Mouse (Mus musculus): ENCODE data around the gene Thumpd1. TPM values are rescaled to one million over a fixed set of nuclear protein-coding genes. Genes with fewer than 3 reads are reported as not detected.
"Not testable (repeated sequence)": the region's sequence is repeated elsewhere in the genome, so short reads cannot be mapped to it uniquely, and the experiment has no call there.

Gene Thumpd1
- polyA plus RNA-seq, 1 experiment from 2014 or later = 65.0 TPM

GRCm38 (mm10) chr7:119738877-119739276 lies 18.3 kb upstream of the Thumpd1 start:
- no peaks in the 10 kb centered on the region for H3K9me3 ChIP-seq (replicated peaks)
- H3K27ac ChIP-seq (replicated peaks) = no peak overlapping the region

GRCm38 (mm10) chr7:119731262-119731661 lies 10.7 kb upstream of the Thumpd1 start:
- not testable (repeated sequence) for ATAC-seq (ENCODE audit: low FRiP score); H3K4me1 ChIP-seq; H3K27me3 ChIP-seq (replicated peaks); H3K4me3 ChIP-seq (replicated peaks); H3K9ac ChIP-seq (replicated peaks); H3K4me2 ChIP-seq; H3K9me3 ChIP-seq (replicated peaks); H3K27ac ChIP-seq (replicated peaks); H3K36me3 ChIP-seq
- WGBS = 85% methylated on average over 4 of the region's 4 CpGs

More at GRCm38 (mm10) chr7:119738877-119739276, 18.3 kb upstream of the Thumpd1 start:
- Histone ChIP-seq H3K4me1 (no peaks in the 10 kb centered on the region), H3K9ac (replicated peaks) (no peak overlapping the region), H3K4me3 (replicated peaks) (no peak overlapping the region), H3K4me2 (no peak overlapping the region), H3K27me3 (replicated peaks) (no peaks in the 10 kb centered on the region), H3K36me3 (no peaks in the 10 kb centered on the region)
- WGBS = 88% methylated on average over 2 of the region's 2 CpGs
- no peak for ATAC-seq (ENCODE audit: low FRiP score)

- no peak overlapping the region for H3K9ac ChIP-seq (replicated peaks)
- H3K27me3 ChIP-seq (replicated peaks) = 0 out of 2 replicates have a peak, but pooled peaks cover under 1% of the 10 kb centered on the region
- H3K36me3 ChIP-seq = no peaks in the 10 kb centered on the region
- H3K27ac ChIP-seq (replicated peaks) = no peak overlapping the region
- H3K4me1 ChIP-seq = no peaks in the 10 kb centered on the region
- no peaks in the 10 kb centered on the region for H3K9me3 ChIP-seq (replicated peaks)
- no peak overlapping the region for H3K4me2 ChIP-seq
- no peak for ATAC-seq (ENCODE audit: low FRiP score)
- 95% methylated on average over 2 of the region's 2 CpGs for WGBS
- no peak overlapping the region for H3K4me3 ChIP-seq (replicated peaks)
Observed at GRCm38 (mm10) chr7:119727621-119728020, 7.0 kb upstream of the Thumpd1 start.

- 12% methylated on average over 8 of the region's 8 CpGs for WGBS
- 0 out of 2 replicates have a peak, but pooled peaks cover 4% of the 10 kb centered on the region for H3K27me3 ChIP-seq (replicated peaks)
- H3K36me3 ChIP-seq = peaks cover 28% of the 10 kb centered on the region
- peak overlapping the region; percentile 83 for H3K4me2 ChIP-seq
- H3K4me1 ChIP-seq = peaks cover 21% of the 10 kb centered on the region
- no peaks in the 10 kb centered on the region for H3K9me3 ChIP-seq (replicated peaks)
- H3K27ac ChIP-seq (replicated peaks) = peak overlapping the region; percentile 83
- peak; percentile 53 for ATAC-seq (ENCODE audit: low FRiP score)
- H3K9ac ChIP-seq (replicated peaks) = peak overlapping the region; percentile 87
- peak overlapping the region; percentile 97 for H3K4me3 ChIP-seq (replicated peaks)
Observed at GRCm38 (mm10) chr7:119720947-119721310, 331 bp upstream of the Thumpd1 start.

- 95% methylated on average over 7 of the region's 7 CpGs for WGBS
- H3K9me3 ChIP-seq (replicated peaks) = no peaks in the 10 kb centered on the region
- H3K9ac ChIP-seq (replicated peaks) = no peak overlapping the region
- no peak overlapping the region for H3K27ac ChIP-seq (replicated peaks)
- H3K27me3 ChIP-seq (replicated peaks) = no peaks in the 10 kb centered on the region
- no peak for ATAC-seq (ENCODE audit: low FRiP score)
- H3K36me3 ChIP-seq = peaks cover 36% of the 10 kb centered on the region
- no peak overlapping the region for H3K4me3 ChIP-seq (replicated peaks)
- H3K4me2 ChIP-seq = no peak overlapping the region
- H3K4me1 ChIP-seq = peaks cover 6% of the 10 kb centered on the region; the same call in 1 of the 2 replicates
Observed at GRCm38 (mm10) chr7:119714111-119714510, 6.5 kb downstream of the Thumpd1 start.

GRCm38 (mm10) chr7:119694926-119695325 lies 25.7 kb downstream of the Thumpd1 start:
- no peak for ATAC-seq (ENCODE audit: low FRiP score)
- Histone ChIP-seq H3K36me3 (no peaks in the 10 kb centered on the region), H3K27ac (replicated peaks) (no peak overlapping the region), H3K9me3 (replicated peaks) (no peaks in the 10 kb centered on the region), H3K4me1 (no peaks in the 10 kb centered on the region), H3K4me3 (replicated peaks) (no peak overlapping the region), H3K9ac (replicated peaks) (no peak overlapping the region), H3K4me2 (no peak overlapping the region), H3K27me3 (replicated peaks) (no peaks in the 10 kb centered on the region)
- WGBS = 90% methylated on average over 1 of the region's 1 CpGs

GRCm38 (mm10) chr7:119692302-119692701 lies 28.3 kb downstream of the Thumpd1 start:
- Histone ChIP-seq H3K4me2 (no peak overlapping the region), H3K27me3 (replicated peaks) (no peaks in the 10 kb centered on the region), H3K27ac (replicated peaks) (no peak overlapping the region), H3K4me1 (no peaks in the 10 kb centered on the region), H3K9me3 (replicated peaks) (no peaks in the 10 kb centered on the region), H3K4me3 (replicated peaks) (no peak overlapping the region), H3K36me3 (no peaks in the 10 kb centered on the region), H3K9ac (replicated peaks) (no peak overlapping the region)
- 78% methylated on average over 4 of the region's 4 CpGs for WGBS
- ATAC-seq (ENCODE audit: low FRiP score) = no peak

GRCm38 (mm10) chr7:119689726-119690125 lies 30.9 kb downstream of the Thumpd1 start, which contains the start of gene Acsm4:
Acsm4 (plus strand) TSS chr7:119690026.
- Histone ChIP-seq H3K9ac (replicated peaks) (no peak within 1 kb of the TSS), H3K4me3 (replicated peaks) (no peak within 1 kb of the TSS), H3K4me2 (no peak within 1 kb of the TSS), H3K4me1 (no peaks in the 10 kb centered on the region), H3K27ac (replicated peaks) (no peak within 1 kb of the TSS), H3K9me3 (replicated peaks) (no peaks in the 10 kb centered on the region), H3K27me3 (replicated peaks) (no peaks in the 10 kb centered on the region), H3K36me3 (no peaks in the 10 kb centered on the region)
- no peak for ATAC-seq (ENCODE audit: low FRiP score)
- whole genome bisulfite sequencing = 83% methylated on average over 5 of the region's 5 CpGs

GRCm38 (mm10) chr7:119682699-119683098 lies 37.9 kb downstream of the Thumpd1 start:
- Histone ChIP-seq H3K4me3 (replicated peaks) (no peak overlapping the region), H3K9me3 (replicated peaks) (no peaks in the 10 kb centered on the region), H3K36me3 (no peaks in the 10 kb centered on the region), H3K9ac (replicated peaks) (no peak overlapping the region), H3K27me3 (replicated peaks) (no peaks in the 10 kb centered on the region), H3K4me2 (no peak overlapping the region), H3K4me1 (no peaks in the 10 kb centered on the region), H3K27ac (replicated peaks) (no peak overlapping the region)
- ATAC-seq (ENCODE audit: low FRiP score) = no peak
- 74% methylated on average over 4 of the region's 4 CpGs for WGBS

- H3K9me3 ChIP-seq (replicated peaks) = no peaks in the 10 kb centered on the region
- H3K4me3 ChIP-seq (replicated peaks) = no peak overlapping the region
- no peak overlapping the region for H3K4me2 ChIP-seq
- no peak for ATAC-seq (ENCODE audit: low FRiP score)
- H3K27me3 ChIP-seq (replicated peaks) = no peaks in the 10 kb centered on the region
- WGBS = 76% methylated on average over 8 of the region's 8 CpGs
- no peak overlapping the region for H3K27ac ChIP-seq (replicated peaks)
- H3K4me1 ChIP-seq = no peaks in the 10 kb centered on the region
- no peaks in the 10 kb centered on the region for H3K36me3 ChIP-seq
- no peak overlapping the region for H3K9ac ChIP-seq (replicated peaks)
Observed at GRCm38 (mm10) chr7:119680107-119680506, 40.5 kb downstream of the Thumpd1 start.

- Histone ChIP-seq H3K4me3 (replicated peaks) (no peak overlapping the region), H3K36me3 (no peaks in the 10 kb centered on the region), H3K9me3 (replicated peaks) (no peaks in the 10 kb centered on the region), H3K27ac (replicated peaks) (no peak overlapping the region), H3K4me1 (no peaks in the 10 kb centered on the region), H3K4me2 (no peak overlapping the region), H3K27me3 (replicated peaks) (no peaks in the 10 kb centered on the region), H3K9ac (replicated peaks) (no peak overlapping the region)
- peak; percentile 61; the same call in 1 of the 2 replicates for ATAC-seq (ENCODE audit: low FRiP score)
- 20% methylated on average over 6 of the region's 6 CpGs for WGBS
Observed at GRCm38 (mm10) chr7:119673465-119673864, 47.1 kb downstream of the Thumpd1 start.

GRCm38 (mm10) chr7:119670925-119671324 lies 49.7 kb downstream of the Thumpd1 start:
- H3K9me3 ChIP-seq (replicated peaks) = no peaks in the 10 kb centered on the region
- H3K36me3 ChIP-seq = no peaks in the 10 kb centered on the region
- no peak overlapping the region for H3K4me3 ChIP-seq (replicated peaks)
- H3K4me2 ChIP-seq = no peak overlapping the region
- no peak overlapping the region for H3K9ac ChIP-seq (replicated peaks)
- ATAC-seq (ENCODE audit: low FRiP score) = no peak
- H3K27ac ChIP-seq (replicated peaks) = no peak overlapping the region
- H3K27me3 ChIP-seq (replicated peaks) = no peaks in the 10 kb centered on the region
- H3K4me1 ChIP-seq = no peaks in the 10 kb centered on the region
- WGBS = 54% methylated on average over 6 of the region's 6 CpGs

- no peak overlapping the region for H3K4me3 ChIP-seq (replicated peaks)
- no peak overlapping the region for H3K4me2 ChIP-seq
- ATAC-seq (ENCODE audit: low FRiP score) = no peak
- no peak overlapping the region for H3K9ac ChIP-seq (replicated peaks)
- H3K36me3 ChIP-seq = no peaks in the 10 kb centered on the region
- no peaks in the 10 kb centered on the region for H3K27me3 ChIP-seq (replicated peaks)
- H3K27ac ChIP-seq (replicated peaks) = no peak overlapping the region
- no peaks in the 10 kb centered on the region for H3K4me1 ChIP-seq
- 65% methylated on average over 5 of the region's 5 CpGs for WGBS
- H3K9me3 ChIP-seq (replicated peaks) = no peaks in the 10 kb centered on the region
Observed at GRCm38 (mm10) chr7:119670395-119670794, 50.2 kb downstream of the Thumpd1 start.

All from neural tube, embryonic 15.5 days (tissue).